Mouse (Mus musculus): ENCODE data around the gene Pak4.
"Not testable (repeated sequence)": the region's sequence is repeated elsewhere in the genome, so short reads cannot be mapped to it uniquely, and the experiment has no call there.

Pak4 gene

DNA sequence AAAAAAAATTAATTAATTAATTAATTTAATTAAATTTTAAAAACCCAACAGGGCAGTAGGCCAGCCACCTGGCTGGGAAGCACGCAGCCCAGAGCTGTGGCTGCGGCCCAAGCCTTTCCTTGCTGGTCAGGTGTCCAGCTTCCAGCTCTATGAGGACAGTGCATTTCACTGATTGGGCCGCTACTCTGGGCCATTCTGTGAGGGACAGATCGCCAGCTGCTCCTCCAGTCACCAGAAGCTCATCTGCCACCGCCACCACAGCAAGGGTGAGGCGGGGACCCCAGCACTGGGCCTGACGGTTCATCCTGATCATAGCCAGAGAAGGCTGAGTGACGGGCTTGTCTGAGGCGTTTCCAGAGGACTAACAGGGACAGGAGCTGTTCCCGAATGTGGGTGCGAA, 36.0 kb downstream of the Pak4 start:
- no peak for DNase-seq (ENCODE audit: low spot score)

DNA sequence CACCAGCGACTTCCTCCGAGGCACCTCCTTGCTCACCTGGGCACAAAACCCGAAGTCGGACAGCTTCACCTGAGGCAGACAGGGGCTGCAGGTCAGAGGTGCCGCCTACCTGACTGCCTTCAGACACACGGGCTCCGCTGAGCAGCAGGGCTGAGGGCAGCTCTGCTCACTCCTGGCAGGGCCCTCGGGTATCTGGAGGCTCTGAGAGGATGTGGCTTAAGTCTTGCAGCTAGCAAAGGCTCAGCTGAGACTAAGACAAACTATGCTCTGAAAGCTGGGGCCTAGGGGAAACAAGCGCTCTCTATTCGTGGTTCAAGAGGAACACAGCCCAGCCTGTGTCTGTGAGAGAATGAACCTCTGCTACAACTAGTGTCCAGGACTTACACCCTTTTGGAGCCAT, 37.1 kb downstream of the Pak4 start:
- DNase-seq (ENCODE audit: low spot score): no peak

DNA sequence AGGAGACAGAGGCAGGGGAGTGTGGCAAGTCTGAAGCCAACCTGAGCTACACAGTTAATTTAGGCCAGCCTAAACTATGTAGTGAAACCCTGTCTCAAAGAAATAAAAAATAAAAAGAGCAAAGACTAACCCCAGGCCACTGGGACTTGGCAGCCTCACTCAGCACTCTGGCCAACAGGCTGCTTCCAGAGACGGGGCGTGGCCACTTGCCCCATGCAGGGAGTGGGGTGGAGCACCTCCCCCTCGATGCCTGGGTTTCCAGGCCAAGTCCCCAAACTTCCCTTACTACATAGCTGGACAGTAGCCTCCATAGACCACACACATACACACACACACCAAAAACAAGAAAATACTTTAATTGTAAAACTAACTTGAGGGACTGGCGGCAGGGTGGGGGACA, 39.5 kb downstream of the Pak4 start:
- peak; percentile 51 for DNase-seq (ENCODE audit: low spot score)

- peak; percentile 68 for DNase-seq (ENCODE audit: low spot score)
These were observed 40.3 kb downstream of the Pak4 start for GRCm38 (mm10) chr7:28557708-28558107.

- no peak for DNase-seq (ENCODE audit: low spot score)
These were observed 40.9 kb downstream of the Pak4 start for GRCm38 (mm10) chr7:28557069-28557468.

DNA sequence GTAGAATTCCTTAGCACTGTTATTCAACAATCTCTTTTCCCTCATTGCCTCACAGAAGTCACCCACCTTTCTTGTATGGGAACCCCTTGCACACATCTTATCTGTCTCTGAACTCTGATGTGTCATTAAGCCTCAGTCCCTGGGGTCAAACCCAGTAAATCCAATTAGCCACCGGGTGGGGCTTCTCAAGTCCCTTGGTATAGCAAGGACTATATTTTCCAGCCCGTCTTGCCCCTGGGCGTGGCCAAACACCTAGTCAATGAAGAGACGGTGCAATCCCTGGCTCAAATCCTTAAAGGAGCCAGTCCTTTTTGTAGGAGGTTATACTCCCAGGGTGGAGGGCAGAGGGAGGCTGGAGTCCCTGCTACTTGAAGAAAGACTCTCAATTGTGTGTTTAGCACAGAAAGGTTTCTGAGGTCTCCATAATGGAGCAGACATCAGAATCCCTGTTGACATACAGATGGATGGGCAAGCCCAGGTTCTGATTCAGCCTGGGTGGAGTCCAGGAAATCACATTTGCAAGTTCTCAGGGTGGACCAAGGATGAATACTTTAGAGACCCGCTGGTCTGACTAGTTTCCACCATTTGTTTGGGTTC, 41.9 kb downstream of the Pak4 start:
- DNase-seq (ENCODE audit: low spot score): no peak

GRCm38 (mm10) chr7:28553076-28553475, 44.9 kb downstream of the Pak4 start:
- DNase-seq (ENCODE audit: low spot score): no peak

DNA sequence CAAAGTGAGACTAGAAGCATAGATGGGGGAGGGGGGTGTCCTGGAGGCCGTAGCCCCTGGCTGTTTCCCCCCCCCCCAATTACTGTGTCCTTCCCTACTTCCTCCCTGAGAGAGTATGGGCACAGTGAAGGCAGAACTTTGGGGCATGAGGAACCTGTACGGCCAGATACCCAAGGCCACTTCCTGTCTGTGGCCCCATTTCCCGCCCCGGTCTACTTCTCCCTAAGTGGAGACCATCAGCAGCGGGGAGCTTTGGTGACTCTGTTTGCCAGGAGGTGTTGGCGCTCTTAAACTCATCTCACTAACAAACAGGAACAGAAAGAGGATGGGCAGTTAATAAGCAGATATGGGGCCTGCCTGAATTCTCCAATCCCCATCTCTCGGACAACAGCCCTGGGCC, 50.4 kb downstream of the Pak4 start:
- no peak for DNase-seq (ENCODE audit: low spot score)

DNA sequence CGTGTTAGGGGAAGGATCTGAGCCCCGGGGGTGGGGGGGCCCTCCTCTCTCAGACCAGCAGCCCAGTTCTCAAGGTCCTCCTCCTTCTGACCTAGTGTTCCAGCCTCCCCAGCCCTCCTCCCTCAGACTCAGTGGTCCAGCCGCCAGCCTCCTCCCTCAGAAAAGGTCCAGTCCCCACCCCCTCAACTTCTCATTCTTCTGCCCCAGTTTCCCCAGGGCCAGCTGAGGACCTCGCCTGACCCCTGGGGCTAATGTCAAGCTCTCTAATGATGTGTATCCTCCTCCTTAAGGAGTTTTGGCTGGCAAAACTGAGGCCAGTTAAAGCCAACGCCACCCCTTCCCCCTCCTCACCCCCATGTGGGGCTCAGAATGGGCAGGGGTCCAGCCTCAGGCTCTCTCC, 50.8 kb downstream of the Pak4 start, which contains the start of gene Nccrp1:
Nccrp1 (minus strand) TSS at position 101 of the 400 bp plus-strand sequence.
- no peak for DNase-seq (ENCODE audit: low spot score)

DNA sequence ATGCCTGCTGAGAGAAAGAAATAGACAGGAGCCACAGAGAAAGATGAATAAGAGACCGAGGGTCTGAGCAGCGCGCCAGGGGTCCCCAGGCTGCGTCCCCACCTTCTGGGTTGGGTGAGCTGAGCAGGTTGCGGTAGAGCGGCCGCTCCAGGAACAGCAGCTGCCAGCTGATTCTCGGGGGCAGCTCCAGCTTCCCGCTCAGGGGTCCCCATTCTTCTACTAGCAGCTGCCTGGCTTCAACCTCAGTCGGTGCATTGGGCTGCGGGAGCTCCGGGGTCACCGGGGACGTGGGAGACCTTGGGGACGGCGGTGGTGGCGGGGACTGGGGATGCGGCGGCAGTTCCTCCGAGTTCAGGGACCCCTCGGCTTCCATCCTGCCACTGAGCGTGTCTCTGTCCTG, 51.3 kb downstream of the Pak4 start:
- DNase-seq (ENCODE audit: low spot score): no peak

GRCm38 (mm10) chr7:28545891-28546210, 52.1 kb downstream of the Pak4 start:
- DNase-seq (ENCODE audit: low spot score): no peak

DNA sequence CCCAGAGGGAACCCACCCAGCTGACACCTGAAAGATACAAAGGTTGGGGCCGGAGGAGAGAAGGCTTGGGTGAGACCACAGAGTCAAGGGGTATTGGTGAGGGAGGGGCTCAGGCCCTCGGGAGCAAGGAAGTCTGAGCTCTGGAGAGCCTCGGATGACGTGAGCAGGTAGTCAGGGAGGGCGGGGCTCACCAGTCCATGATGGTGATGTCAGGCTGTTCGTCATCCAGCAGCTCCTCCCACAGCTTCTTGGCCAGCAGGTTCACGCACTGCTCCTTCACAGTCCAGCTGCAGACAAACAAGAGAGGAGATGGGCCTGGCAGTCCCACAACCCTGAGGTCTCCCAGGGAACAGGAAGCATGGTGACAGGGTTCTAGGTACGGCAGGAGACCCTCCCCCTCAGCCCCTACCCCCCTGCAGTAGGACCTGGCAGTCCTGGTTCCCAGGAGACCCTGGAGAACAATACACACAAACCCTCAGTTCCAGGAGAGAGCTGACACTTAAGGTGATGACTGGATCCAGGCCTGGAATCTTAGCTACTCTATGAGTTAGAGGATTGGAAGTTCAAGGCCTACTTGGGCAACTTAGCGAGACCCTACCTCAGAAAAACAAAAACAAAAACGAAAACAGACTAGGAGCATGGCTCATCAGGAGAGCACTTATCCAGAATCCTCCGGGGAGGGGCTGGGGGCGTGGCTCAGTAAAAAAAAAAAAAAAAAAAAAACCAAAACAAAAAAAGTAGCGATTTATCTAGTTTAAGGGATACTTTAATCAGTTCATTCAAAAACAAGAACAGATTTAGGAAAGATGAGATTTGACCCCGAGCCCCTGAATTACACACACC, 52.7 kb downstream of the Pak4 start:
- peak; percentile 56 for DNase-seq (ENCODE audit: low spot score)

- no peak for DNase-seq (ENCODE audit: low spot score)
These were observed 53.9 kb downstream of the Pak4 start for GRCm38 (mm10) chr7:28544051-28544601.

DNA sequence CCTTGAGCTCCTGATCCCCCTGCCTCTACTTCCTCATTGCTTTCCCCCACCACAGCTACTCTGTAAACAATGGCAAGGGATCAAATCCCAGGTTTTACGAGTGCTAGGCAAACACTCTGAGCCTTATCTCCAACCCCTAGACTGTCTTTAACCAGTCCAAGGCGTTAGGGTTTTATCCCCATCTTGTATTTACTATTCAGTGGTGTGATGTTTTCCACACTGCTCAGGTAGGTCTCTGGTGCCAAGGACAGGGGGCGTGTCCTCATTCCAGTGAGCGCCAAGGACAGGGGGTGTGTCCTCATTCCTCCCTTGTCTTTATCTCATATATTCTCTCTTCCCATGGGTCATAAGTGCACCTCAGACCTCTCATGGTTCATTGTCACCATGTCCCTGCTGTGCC, 57.5 kb downstream of the Pak4 start, which contains the start of gene Sycn:
Sycn (plus strand) TSS at position 360 of the 400 bp plus-strand sequence.
- no peak for DNase-seq (ENCODE audit: low spot score)

- not testable (repeated sequence) for DNase-seq (ENCODE audit: low spot score)
These were observed 59.1 kb downstream of the Pak4 start for GRCm38 (mm10) chr7:28538886-28539285.

DNA sequence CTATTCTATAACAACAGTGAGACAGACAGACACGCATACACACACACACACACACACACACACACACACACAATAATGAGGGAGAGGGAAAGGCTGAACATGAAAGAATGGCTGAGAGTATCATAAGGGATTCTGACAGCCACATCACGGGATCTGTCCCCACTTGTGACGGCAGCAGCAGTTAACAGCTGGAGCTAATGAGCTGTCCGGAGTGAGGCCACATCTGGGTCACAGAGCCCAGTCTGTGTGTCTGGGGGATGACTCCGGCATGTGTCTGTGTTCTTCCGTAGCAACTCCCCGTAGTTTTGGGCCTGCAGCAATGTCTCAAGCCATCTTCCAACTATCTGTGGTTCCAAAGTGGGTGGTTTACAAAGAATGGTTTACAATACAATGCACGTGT, 66.0 kb downstream of the Pak4 start:
- no peak for DNase-seq (ENCODE audit: low spot score)

DNA sequence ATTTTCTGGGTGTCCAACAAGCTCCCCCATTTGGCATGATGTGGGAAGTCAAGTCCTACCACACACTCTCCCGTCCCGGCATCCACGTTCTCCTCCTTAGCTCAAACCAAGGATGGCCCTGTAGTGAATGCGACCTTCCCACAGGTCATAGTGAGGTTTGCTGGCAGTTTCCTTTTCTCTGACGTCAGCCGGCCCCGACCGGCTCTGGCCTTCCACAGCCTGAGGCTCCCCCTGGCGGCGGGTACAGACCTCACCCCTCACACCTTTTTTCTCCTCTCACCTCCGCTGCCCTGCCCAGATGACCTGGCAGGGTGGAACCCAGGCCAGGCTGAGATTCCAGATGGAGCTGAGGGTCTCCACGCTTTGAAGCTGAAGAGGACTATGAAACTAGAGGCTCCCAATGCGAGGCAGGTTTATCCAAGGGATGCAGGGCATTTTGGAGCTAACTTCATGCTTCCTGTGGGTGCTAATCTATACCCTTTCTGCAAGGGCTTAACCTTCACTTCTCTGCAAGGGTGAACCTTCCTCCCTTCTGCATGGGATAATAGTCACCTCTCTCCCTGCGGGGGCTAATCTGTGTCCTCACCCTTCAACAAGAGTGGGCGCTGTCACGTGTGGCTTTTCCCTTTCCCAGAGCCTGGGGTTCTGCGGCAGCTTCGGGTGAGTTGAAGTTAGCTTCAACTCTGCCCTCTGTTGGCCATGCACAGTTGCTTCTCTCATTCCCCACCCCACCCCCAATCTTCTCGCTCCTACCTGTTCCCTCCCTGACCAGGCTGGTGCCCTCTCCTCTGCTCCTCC, 69.9 kb downstream of the Pak4 start:
- DNase-seq (ENCODE audit: low spot score): peak; percentile 81

DNA sequence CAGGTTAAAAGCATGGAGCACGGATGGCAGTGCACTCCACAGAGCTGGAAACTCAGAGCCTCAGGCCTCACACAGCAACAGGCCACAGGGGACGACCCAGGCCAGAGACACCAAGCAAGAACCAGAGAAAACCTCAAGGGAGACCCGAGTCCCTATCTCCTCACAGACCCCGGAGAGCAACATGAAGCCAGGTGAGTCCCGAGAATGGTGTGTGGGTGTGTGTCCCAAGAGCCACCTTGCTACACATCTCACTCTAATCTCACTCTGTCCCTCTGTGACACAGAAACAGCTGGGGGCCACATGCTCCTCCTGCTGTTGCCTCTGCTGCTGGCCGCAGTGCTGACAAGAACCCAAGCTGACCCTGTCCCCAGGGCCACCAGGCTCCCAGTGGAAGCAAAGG, 75.4 kb downstream of the Pak4 start, which contains the start of gene Ifnl3:
Ifnl3 (plus strand) TSS at position 301 of the 400 bp plus-strand sequence.
- not testable (repeated sequence) for DNase-seq (ENCODE audit: low spot score)

DNA sequence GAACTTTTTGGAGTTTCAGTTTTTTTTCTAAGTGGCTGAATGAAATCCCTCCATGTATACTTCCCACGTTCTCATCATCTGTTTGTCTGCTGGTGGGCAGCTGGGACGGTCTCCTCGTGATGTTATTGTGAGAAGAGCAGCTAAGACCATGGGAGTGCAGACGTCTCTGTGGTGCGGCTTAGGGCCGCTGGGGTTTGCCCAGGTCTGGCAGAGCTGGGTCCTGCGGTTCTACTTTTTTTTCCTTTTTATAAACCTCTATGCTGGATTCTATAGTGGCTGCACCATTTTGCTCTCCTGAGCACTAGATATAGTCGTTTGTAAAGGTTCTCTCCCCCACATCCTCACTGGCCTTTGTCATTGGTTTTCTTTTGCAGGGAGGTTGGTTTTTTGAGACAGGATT, 86.5 kb downstream of the Pak4 start:
- DNase-seq (ENCODE audit: low spot score): no peak

DNA sequence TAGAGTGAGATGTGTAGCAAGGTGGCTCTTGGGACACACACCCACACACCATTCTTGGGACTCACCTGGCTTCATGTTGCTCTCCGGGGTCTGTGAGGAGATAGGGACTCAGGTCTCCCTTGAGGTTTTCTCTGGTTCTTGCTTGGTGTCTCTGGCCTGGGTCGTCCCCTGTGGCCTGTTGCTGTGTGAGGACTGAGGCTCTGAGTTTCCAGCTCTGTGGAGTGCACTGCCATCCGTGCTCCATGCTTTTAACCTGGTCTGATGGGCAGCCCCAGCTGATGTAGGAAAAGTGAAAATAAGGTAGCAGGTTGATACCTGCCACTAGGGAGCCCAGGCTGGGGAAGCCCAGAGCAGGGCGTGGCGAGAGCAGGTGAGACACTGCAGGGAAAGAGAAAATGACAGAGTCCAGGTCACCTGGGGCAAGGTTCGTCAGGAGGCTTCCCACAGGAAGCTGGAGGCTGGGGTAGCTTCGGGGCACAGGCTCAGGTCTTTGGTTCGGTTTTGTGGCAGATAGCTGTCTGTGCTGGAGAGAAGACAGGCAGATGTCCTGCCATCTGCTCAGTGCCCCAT, 87.5 kb downstream of the Pak4 start, which contains the start of gene Ifnl2:
Ifnl2 (minus strand) TSS at position 51 of the 570 bp plus-strand sequence.
- not testable (repeated sequence) for DNase-seq (ENCODE audit: low spot score)

GRCm38 (mm10) chr7:28509121-28509520, 88.9 kb downstream of the Pak4 start:
- not testable (repeated sequence) for DNase-seq (ENCODE audit: low spot score)
